Mouse (Mus musculus): ENCODE results near the gene Cep128. TPM values are rescaled to one million over a fixed set of nuclear protein-coding genes. Genes with fewer than 3 reads are reported as not detected.

Gene Cep128
- polyA plus RNA-seq, 1 experiment from 2014 or later = 3.7 TPM

DNA sequence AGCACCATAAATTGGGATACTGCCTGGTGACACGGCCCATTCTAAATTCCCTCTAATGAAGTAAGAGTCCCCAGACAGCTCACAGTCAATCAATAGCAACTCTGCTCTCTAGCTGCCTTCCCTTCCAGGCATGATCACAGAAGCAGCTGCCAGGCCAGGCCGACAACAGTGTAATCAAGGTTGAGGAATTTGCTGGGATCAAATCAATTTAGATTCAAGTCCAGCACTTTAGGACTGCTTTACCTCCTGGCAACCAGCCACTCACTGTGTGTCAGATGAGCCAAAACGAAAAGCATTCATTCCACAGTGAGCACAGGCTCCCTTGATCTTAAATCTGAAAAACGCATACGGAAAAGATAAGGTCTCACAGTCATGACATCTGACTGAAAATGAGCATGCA is 118.7 kb downstream of the Cep128 start:
- H3K4me2 ChIP-seq (replicated peaks; ENCODE audit: low read depth) = no peak overlapping the region
- no peak for ATAC-seq
- no peaks in the 10 kb centered on the region for H3K27me3 ChIP-seq (replicated peaks; ENCODE audit: control insufficient read depth, insufficient read depth, low read length)
- no peaks in the 10 kb centered on the region for H3K9me3 ChIP-seq (ENCODE audit: control insufficient read depth)
- H3K27ac ChIP-seq (ENCODE audit: low read depth, low read length) = no peak overlapping the region
- H3K36me3 ChIP-seq (ENCODE audit: control insufficient read depth, insufficient read depth) = no peaks in the 10 kb centered on the region
- no peak overlapping the region for H3K9ac ChIP-seq (ENCODE audit: low read depth, low read length)
- no peak overlapping the region for H3K4me3 ChIP-seq (ENCODE audit: low read depth, low read length)
- no peak for TF ChIP-seq CTCF (IDR thresholded peaks at IDR 0.05; ENCODE audit: low read depth)
- H3K4me1 ChIP-seq (replicated peaks; ENCODE audit: control insufficient read depth, insufficient read depth, low read length) = no peaks in the 10 kb centered on the region
- WGBS = 61% methylated on average over 5 of the region's 5 CpGs

DNA sequence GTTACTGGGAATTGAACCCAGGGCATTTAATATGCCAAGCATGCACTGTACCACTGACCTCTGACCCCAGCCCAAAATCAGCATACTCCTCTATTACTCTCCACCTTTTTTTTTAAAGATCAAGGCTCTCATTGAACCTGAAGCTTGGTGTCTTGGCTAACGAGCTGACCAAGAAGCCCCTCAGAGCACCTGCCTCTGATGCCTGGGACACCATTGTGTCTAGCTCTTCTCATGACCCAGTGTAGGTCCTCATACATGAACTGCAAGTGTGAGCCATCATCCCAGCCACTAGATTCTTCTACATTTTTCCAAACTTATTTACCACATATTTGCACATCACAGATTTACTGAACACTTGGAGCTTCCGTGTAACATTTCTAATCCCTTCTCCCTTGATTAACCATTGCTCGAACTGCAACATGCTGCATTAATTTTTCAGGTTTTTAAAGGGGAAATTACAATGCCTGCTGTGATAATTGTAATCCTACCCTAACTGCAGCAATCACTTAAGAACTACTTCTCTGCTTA is 119.3 kb downstream of the Cep128 start:
- WGBS = 88% methylated on average over 3 of the region's 3 CpGs
- no peaks in the 10 kb centered on the region for H3K36me3 ChIP-seq (ENCODE audit: control insufficient read depth, insufficient read depth)
- no peak overlapping the region for H3K4me3 ChIP-seq (ENCODE audit: low read depth, low read length)
- no peaks in the 10 kb centered on the region for H3K27me3 ChIP-seq (replicated peaks; ENCODE audit: control insufficient read depth, insufficient read depth, low read length)
- no peaks in the 10 kb centered on the region for H3K4me1 ChIP-seq (replicated peaks; ENCODE audit: control insufficient read depth, insufficient read depth, low read length)
- H3K9me3 ChIP-seq (ENCODE audit: control insufficient read depth) = no peaks in the 10 kb centered on the region
- no peak for ATAC-seq
- no peak overlapping the region for H3K9ac ChIP-seq (ENCODE audit: low read depth, low read length)
- no peak overlapping the region for H3K4me2 ChIP-seq (replicated peaks; ENCODE audit: low read depth)
- no peak overlapping the region for H3K27ac ChIP-seq (ENCODE audit: low read depth, low read length)
- TF ChIP-seq CTCF (IDR thresholded peaks at IDR 0.05; ENCODE audit: low read depth) = no peak

DNA sequence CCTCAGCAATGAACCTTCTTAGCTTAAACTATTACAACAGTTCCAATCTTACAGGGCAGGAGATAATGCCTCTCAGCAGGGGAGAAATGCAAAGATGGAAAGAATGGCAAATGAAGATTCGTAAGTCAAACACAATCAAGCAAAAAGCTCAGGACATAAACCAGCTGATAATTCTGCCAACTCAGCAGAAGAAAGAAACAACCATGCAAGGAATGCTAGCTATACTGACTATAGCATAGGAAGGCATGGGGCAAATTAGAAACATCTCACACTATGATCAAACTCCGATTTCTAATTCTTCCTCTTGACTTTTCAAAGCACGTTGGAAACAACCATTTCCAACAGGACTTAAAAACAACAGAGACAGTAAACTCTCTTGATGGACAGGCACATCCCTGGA is 120.5 kb downstream of the Cep128 start:
- no peak overlapping the region for H3K4me2 ChIP-seq (replicated peaks; ENCODE audit: low read depth)
- no peak for ATAC-seq
- no peaks in the 10 kb centered on the region for H3K4me1 ChIP-seq (replicated peaks; ENCODE audit: control insufficient read depth, insufficient read depth, low read length)
- no peaks in the 10 kb centered on the region for H3K27me3 ChIP-seq (replicated peaks; ENCODE audit: control insufficient read depth, insufficient read depth, low read length)
- WGBS = 78% methylated on average over 3 of the region's 3 CpGs
- H3K36me3 ChIP-seq (ENCODE audit: control insufficient read depth, insufficient read depth) = 0 out of 2 replicates have a peak, but pooled peaks cover 4% of the 10 kb centered on the region
- H3K9me3 ChIP-seq (ENCODE audit: control insufficient read depth) = no peaks in the 10 kb centered on the region
- no peak overlapping the region for H3K4me3 ChIP-seq (ENCODE audit: low read depth, low read length)
- no peak overlapping the region for H3K9ac ChIP-seq (ENCODE audit: low read depth, low read length)
- no peak overlapping the region for H3K27ac ChIP-seq (ENCODE audit: low read depth, low read length)
- no peak for TF ChIP-seq CTCF (IDR thresholded peaks at IDR 0.05; ENCODE audit: low read depth)

DNA sequence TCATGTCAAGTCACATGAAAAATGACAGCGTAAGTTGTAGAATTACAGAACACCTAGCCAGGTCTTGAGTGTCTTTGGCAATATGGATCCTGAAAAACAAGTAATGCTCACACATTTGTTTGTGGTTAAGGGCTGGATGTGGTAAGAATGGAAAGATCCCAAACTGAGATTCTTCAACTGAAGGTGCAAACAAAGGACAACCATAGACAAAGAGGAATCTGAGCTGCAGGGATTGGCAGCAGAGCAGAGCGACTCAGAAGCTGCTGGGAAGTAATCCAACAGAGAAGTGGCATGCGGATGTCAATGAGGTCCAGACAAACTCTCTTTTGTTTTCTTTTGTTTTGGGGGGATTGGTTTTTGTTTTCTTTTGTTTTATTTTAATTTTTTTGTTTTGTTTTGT is 121.4 kb downstream of the Cep128 start:
- Histone ChIP-seq H3K36me3 (ENCODE audit: control insufficient read depth, insufficient read depth) (0 out of 2 replicates have a peak, but pooled peaks cover 4% of the 10 kb centered on the region), H3K4me2 (replicated peaks; ENCODE audit: low read depth) (no peak overlapping the region), H3K27ac (ENCODE audit: low read depth, low read length) (no peak overlapping the region), H3K4me3 (ENCODE audit: low read depth, low read length) (no peak overlapping the region), H3K4me1 (replicated peaks; ENCODE audit: control insufficient read depth, insufficient read depth, low read length) (no peaks in the 10 kb centered on the region), H3K27me3 (replicated peaks; ENCODE audit: control insufficient read depth, insufficient read depth, low read length) (no peaks in the 10 kb centered on the region), H3K9ac (ENCODE audit: low read depth, low read length) (no peak overlapping the region), H3K9me3 (ENCODE audit: control insufficient read depth) (no peaks in the 10 kb centered on the region)
- no peak for TF ChIP-seq CTCF (IDR thresholded peaks at IDR 0.05; ENCODE audit: low read depth)
- ATAC-seq = no peak
- 83% methylated on average over 3 of the region's 3 CpGs for WGBS

DNA sequence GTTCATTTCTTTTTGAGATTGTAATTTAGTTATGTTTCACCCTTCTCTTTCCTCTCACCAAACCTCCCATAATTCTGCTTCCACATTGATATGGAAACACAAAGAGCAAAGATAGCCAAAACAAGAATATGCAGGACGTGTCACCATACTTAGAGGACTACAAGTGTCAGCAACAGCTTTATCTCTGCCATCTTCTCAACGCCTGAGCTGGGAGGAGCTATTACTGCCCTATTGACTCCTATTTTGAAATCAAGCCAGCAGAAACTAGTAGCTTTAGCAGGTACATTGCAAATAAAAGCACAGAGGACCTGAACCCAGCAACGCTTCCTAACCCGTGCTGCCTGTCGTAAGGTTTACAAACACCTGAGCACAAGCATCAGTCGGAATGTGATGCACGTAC is 127.9 kb downstream of the Cep128 start:
- no peaks in the 10 kb centered on the region for H3K27me3 ChIP-seq (replicated peaks; ENCODE audit: control insufficient read depth, insufficient read depth, low read length)
- H3K36me3 ChIP-seq (ENCODE audit: control insufficient read depth, insufficient read depth) = 0 out of 2 replicates have a peak, but pooled peaks cover 4% of the 10 kb centered on the region
- no peak overlapping the region for H3K4me2 ChIP-seq (replicated peaks; ENCODE audit: low read depth)
- no peak overlapping the region for H3K27ac ChIP-seq (ENCODE audit: low read depth, low read length)
- H3K4me1 ChIP-seq (replicated peaks; ENCODE audit: control insufficient read depth, insufficient read depth, low read length) = no peaks in the 10 kb centered on the region
- no peak overlapping the region for H3K9ac ChIP-seq (ENCODE audit: low read depth, low read length)
- 83% methylated on average over 7 of the region's 7 CpGs for WGBS
- TF ChIP-seq CTCF (IDR thresholded peaks at IDR 0.05; ENCODE audit: low read depth) = no peak
- no peak overlapping the region for H3K4me3 ChIP-seq (ENCODE audit: low read depth, low read length)
- no peaks in the 10 kb centered on the region for H3K9me3 ChIP-seq (ENCODE audit: control insufficient read depth)
- no peak for ATAC-seq

DNA sequence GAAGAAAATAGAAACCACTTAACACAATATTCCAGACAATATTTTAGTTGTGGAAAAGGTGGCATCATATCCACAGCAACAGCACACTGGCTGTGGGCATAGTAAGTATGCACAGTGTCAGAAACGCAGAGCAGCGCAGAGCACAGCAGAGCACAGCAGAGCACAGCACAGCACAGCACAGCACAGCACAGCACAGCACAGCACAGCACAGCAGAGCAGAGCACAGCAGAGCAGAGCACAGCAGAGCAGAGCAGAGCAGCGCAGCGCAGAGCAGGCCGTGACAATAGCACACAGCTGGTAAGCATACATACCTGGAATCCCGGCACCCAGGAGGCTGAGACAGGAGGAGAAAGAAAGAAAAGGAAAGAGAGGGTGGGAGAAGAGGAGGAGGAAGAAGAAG is 129.4 kb downstream of the Cep128 start:
- H3K4me2 ChIP-seq (replicated peaks; ENCODE audit: low read depth) = no peak overlapping the region
- H3K4me3 ChIP-seq (ENCODE audit: low read depth, low read length) = no peak overlapping the region
- H3K9ac ChIP-seq (ENCODE audit: low read depth, low read length) = no peak overlapping the region
- no peak for ATAC-seq
- 96% methylated on average over 6 of the region's 6 CpGs for WGBS
- no peak for TF ChIP-seq CTCF (IDR thresholded peaks at IDR 0.05; ENCODE audit: low read depth)
- 0 out of 2 replicates have a peak, but pooled peaks cover 4% of the 10 kb centered on the region for H3K36me3 ChIP-seq (ENCODE audit: control insufficient read depth, insufficient read depth)
- no peaks in the 10 kb centered on the region for H3K27me3 ChIP-seq (replicated peaks; ENCODE audit: control insufficient read depth, insufficient read depth, low read length)
- no peaks in the 10 kb centered on the region for H3K4me1 ChIP-seq (replicated peaks; ENCODE audit: control insufficient read depth, insufficient read depth, low read length)
- H3K9me3 ChIP-seq (ENCODE audit: control insufficient read depth) = no peaks in the 10 kb centered on the region
- no peak overlapping the region for H3K27ac ChIP-seq (ENCODE audit: low read depth, low read length)

DNA sequence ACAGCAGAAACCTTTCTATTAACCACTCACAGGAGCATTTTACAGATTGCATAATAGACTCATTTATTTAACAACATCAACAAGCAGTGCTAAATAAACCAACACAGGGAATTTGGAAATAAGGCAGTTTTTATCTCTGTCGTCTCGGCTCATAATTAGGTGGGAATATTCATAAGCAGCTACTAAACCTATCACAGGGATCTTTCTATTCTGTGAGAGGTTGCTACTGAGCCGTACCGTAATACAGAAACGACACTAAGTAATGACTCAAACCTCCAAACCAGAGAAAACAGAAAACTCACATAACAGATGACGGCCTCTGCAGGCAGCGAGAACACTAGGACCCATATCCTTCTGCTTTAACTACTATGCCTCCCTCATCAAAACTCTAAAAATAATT is 163.6 kb downstream of the Cep128 start:
- Histone ChIP-seq H3K9ac (ENCODE audit: low read depth, low read length) (no peak overlapping the region), H3K27me3 (replicated peaks; ENCODE audit: control insufficient read depth, insufficient read depth, low read length) (no peaks in the 10 kb centered on the region), H3K4me2 (replicated peaks; ENCODE audit: low read depth) (no peak overlapping the region), H3K4me1 (replicated peaks; ENCODE audit: control insufficient read depth, insufficient read depth, low read length) (no peaks in the 10 kb centered on the region), H3K4me3 (ENCODE audit: low read depth, low read length) (no peak overlapping the region), H3K27ac (ENCODE audit: low read depth, low read length) (no peak overlapping the region), H3K36me3 (ENCODE audit: control insufficient read depth, insufficient read depth) (no peaks in the 10 kb centered on the region), H3K9me3 (ENCODE audit: control insufficient read depth) (no peaks in the 10 kb centered on the region)
- 96% methylated on average over 7 of the region's 7 CpGs for WGBS
- ATAC-seq = no peak
- no peak for TF ChIP-seq CTCF (IDR thresholded peaks at IDR 0.05; ENCODE audit: low read depth)

Measured in intestine, postnatal 0 days (tissue).